Mouse (Mus musculus) olfactory bulb, adult 2 months (tissue): ENCODE data around the gene Chka.

Experiments used
- CTCF ChIP-seq: fragments of 200-500 bp; IDR thresholded peaks from 2 replicates; pipeline ENCODE4 v1.5.1; 2012; ENCODE audit warnings: low read depth, mild to moderate bottlenecking, low read length, moderate library complexity; ENCODE audit not compliant: insufficient read depth
- POLR2A ChIP-seq: fragments of 200-500 bp; IDR thresholded peaks from 2 replicates; pipeline ENCODE4 v1.6.1; 2012; ENCODE audit warnings: mild to moderate bottlenecking, low read depth, low read length, moderate library complexity; ENCODE audit not compliant: insufficient read depth

DNA sequence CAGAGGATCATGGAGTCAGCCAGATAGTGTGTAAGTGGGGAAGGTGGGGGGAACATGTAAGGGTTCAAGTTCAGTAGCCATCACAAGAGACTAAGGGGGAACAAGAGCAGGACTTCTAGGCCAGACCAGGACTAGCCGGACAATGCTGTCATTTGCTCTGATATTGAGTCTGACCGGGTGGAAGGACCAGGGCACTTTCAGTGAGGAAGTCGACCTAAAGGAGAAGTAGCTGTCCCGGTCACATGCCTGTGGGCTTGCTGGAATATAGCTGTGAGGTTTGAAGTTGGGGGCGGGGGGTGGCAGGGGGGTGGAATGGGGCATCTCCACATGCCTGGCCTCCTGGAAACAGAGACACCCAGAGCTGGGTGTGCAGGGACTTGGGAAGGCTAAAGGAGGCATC, 63.0 kb downstream of the Chka start:
- TF ChIP-seq CTCF = no peak
- TF ChIP-seq POLR2A = no peak
